Mouse (Mus musculus) kidney, adult 10 weeks (tissue): ENCODE results near the gene Gjd3. TPM values are rescaled to one million over a fixed set of nuclear protein-coding genes. Genes with fewer than 3 reads are reported as not detected.

Source experiments
- polyA plus RNA-seq: library from polyadenylated mRNA; stranded (reverse); fragments of 350-450 nt; fragmentation: Illumina TruSeq; extraction: RNeasy Lipid Tissue Mini Kit (QIAGEN cat#74804); gene quantifications from one replicate; pipeline ENCODE4 v1.2.3, GENCODE M21; 2014; ENCODE audit warnings: low read depth, low replicate concordance

Gjd3 gene
- not detected for polyA plus RNA-seq

GRCm38 (mm10) chr11:98982773-98983133, at the start of gene Gjd3:
Gjd3 (minus strand) TSS chr11:98983016.

DNA sequence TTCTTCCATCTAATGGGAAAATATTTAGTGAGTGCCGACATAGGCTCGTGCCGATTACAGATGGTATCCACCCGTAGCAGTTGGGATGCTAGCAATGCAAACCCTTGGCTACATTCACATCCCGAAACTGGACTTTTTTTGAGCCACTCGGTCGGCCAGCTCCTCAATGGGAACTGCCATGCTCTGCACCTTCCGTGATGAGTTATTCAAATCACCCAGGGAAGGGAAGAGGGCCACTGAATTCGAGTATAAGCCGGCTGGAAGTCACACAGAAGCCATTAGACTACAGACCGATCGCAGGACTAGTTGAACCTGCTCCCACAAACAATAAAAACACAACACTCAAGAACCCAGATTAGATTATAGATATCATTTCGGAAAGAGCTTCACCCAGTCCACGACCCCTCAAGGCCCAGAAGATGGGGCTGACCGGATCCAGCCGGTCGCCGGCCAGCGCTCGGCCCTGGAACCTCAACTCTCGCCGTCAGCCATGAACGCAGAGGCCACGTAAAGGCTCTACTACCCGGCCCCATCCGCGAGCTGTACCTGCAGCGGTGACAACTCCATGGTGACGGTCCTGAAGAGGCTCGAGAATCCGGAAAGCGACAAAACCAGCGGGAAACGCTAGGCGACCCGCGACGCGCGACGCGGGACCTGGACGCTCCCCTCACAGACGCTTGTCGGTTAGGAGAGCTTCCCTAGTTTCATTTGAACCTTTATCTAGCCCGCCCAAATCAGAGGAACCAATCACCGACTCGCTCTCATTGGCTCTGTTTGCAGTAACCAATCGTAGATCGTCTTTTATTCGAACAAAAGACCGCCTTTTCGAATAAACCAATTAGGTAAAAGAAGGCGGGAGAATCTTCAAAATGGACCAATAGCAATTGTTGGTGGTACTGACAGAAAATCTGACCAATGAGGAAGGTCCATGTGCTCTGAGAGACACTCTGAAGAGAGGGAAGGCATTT, 41.0 kb upstream of the Gjd3 start, which contains the start of gene Top2a:
Top2a (minus strand) TSS at position 690 of the 968 bp plus-strand sequence.

Other genes with a start within 250 kb of the Gjd3 start
- 6.5 TPM for gene Thra, start 242.4 kb downstream of the Gjd3 start, polyA plus RNA-seq
- 0.93 TPM for gene Nr1d1, start 207.7 kb downstream of the Gjd3 start, polyA plus RNA-seq
- 52.8 TPM for gene Msl1, start 187.5 kb downstream of the Gjd3 start, polyA plus RNA-seq
- gene Casc3, start 178.1 kb downstream of the Gjd3 start, polyA plus RNA-seq: 12.8 TPM
- gene Rapgefl1, start 146.2 kb downstream of the Gjd3 start, polyA plus RNA-seq: 1.0 TPM
- gene Wipf2, start 119.4 kb downstream of the Gjd3 start, polyA plus RNA-seq: 8.2 TPM
- gene Cdc6, start 75.2 kb downstream of the Gjd3 start, polyA plus RNA-seq: not detected
- gene Rara, start 55.2 kb downstream of the Gjd3 start, polyA plus RNA-seq: 0.77 TPM
- 1.1 TPM for gene Top2a, start 41.2 kb upstream of the Gjd3 start, polyA plus RNA-seq
- gene Igfbp4, start 58.2 kb upstream of the Gjd3 start, polyA plus RNA-seq: 113 TPM
- not detected for gene Tns4, start 106.3 kb upstream of the Gjd3 start, polyA plus RNA-seq
- gene Ccr7, start 172.1 kb upstream of the Gjd3 start, polyA plus RNA-seq: not detected
- 111 TPM for gene Smarce1, start 248.0 kb upstream of the Gjd3 start, polyA plus RNA-seq